Mouse (Mus musculus): ENCODE measurements around the gene Slit3. TPM values are rescaled to one million over a fixed set of nuclear protein-coding genes. Genes with fewer than 3 reads are reported as not detected.

The Slit3 gene
- polyA plus RNA-seq, 1 experiment from 2014 or later = 21.9 TPM

- no peaks in the 10 kb centered on the region for H3K36me3 ChIP-seq
- 90% methylated on average over 5 of the region's 5 CpGs for WGBS
- no peak overlapping the region for H3K27ac ChIP-seq
- H3K9me3 ChIP-seq (replicated peaks) = no peaks in the 10 kb centered on the region
- H3K4me1 ChIP-seq = no peaks in the 10 kb centered on the region
- no peaks in the 10 kb centered on the region for H3K27me3 ChIP-seq (ENCODE audit: low read depth, poor library complexity, severe bottlenecking)
- DNase-seq (ENCODE audit: low spot score) = no peak
- H3K4me3 ChIP-seq = no peak overlapping the region
Observed at GRCm38 (mm10) chr11:35723876-35724275, 602.9 kb downstream of the Slit3 start.

- Histone ChIP-seq H3K9me3 (replicated peaks) (no peaks in the 10 kb centered on the region), H3K36me3 (no peaks in the 10 kb centered on the region), H3K4me3 (no peak overlapping the region), H3K27ac (no peak overlapping the region), H3K4me1 (no peaks in the 10 kb centered on the region; the same call in 1 of the 2 replicates), H3K27me3 (ENCODE audit: low read depth, poor library complexity, severe bottlenecking) (no peaks in the 10 kb centered on the region)
- WGBS = 84% methylated on average over 8 of the region's 8 CpGs
- DNase-seq (ENCODE audit: low spot score) = no peak
Observed at GRCm38 (mm10) chr11:35726341-35726846, 605.4 kb downstream of the Slit3 start.

DNA sequence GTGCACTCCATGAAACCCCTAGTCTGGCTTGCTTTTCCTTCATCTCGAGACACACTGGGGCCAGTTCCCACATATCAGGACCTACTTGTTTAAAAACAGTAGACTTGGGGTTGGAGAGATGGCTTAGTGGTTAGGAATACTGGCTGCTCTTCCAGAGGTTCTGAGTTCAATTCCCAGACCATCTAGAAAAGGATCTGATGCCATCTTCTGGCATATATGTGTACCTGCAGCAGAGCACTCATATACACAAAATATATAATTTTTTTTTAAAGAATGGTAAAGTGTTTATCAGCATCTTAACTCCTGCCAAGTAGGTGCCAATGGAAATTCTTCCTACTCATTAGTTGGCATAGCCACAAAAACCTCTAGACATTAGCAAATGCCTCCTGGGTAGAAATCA, 607.2 kb downstream of the Slit3 start:
- H3K27ac ChIP-seq = no peak overlapping the region
- DNase-seq (ENCODE audit: low spot score) = no peak
- H3K4me1 ChIP-seq = no peaks in the 10 kb centered on the region; the same call in 1 of the 2 replicates
- no peak overlapping the region for H3K4me3 ChIP-seq
- no peaks in the 10 kb centered on the region for H3K36me3 ChIP-seq
- 88% methylated on average over 1 of the region's 1 CpGs for WGBS
- no peaks in the 10 kb centered on the region for H3K9me3 ChIP-seq (replicated peaks)
- H3K27me3 ChIP-seq (ENCODE audit: low read depth, poor library complexity, severe bottlenecking) = no peaks in the 10 kb centered on the region

GRCm38 (mm10) chr11:35729186-35729585, 608.2 kb downstream of the Slit3 start:
- no peak for DNase-seq (ENCODE audit: low spot score)
- H3K36me3 ChIP-seq = no peaks in the 10 kb centered on the region
- WGBS = 61% methylated on average over 5 of the region's 5 CpGs
- H3K27me3 ChIP-seq (ENCODE audit: low read depth, poor library complexity, severe bottlenecking) = no peaks in the 10 kb centered on the region
- no peak overlapping the region for H3K27ac ChIP-seq
- no peak overlapping the region for H3K4me3 ChIP-seq
- H3K4me1 ChIP-seq = no peaks in the 10 kb centered on the region; the same call in 1 of the 2 replicates
- H3K9me3 ChIP-seq (replicated peaks) = no peaks in the 10 kb centered on the region

DNA sequence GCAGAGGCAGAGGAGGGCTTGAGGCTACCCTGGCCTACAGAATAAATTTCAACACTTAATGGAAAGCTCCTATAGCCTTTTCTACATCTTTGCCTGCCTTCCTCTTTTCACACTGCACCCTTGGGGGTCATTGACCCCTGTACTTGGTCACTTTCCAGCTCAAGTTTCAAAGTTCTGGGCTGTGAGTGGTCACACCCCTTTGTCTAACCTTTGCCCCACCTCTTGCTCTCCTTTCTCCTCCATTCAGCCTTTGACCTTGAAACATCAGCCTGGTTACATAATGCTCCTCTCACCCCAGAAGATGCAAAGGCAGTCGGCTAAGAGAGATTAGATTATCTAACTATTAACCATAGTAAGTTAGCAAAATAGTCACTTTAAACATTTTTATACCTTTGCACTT, 611.3 kb downstream of the Slit3 start:
- Histone ChIP-seq H3K9me3 (replicated peaks) (no peaks in the 10 kb centered on the region), H3K4me3 (no peak overlapping the region), H3K27ac (no peak overlapping the region), H3K4me1 (no peaks in the 10 kb centered on the region; the same call in 1 of the 2 replicates), H3K36me3 (no peaks in the 10 kb centered on the region), H3K27me3 (ENCODE audit: low read depth, poor library complexity, severe bottlenecking) (no peaks in the 10 kb centered on the region)
- DNase-seq (ENCODE audit: low spot score) = no peak
- WGBS = 71% methylated on average over 1 of the region's 1 CpGs

- H3K27me3 ChIP-seq (ENCODE audit: low read depth, poor library complexity, severe bottlenecking) = no peaks in the 10 kb centered on the region
- no peaks in the 10 kb centered on the region for H3K4me1 ChIP-seq
- no peak for DNase-seq (ENCODE audit: low spot score)
- no peaks in the 10 kb centered on the region for H3K9me3 ChIP-seq (replicated peaks)
- no peak overlapping the region for H3K27ac ChIP-seq
- H3K4me3 ChIP-seq = no peak overlapping the region
- H3K36me3 ChIP-seq = no peaks in the 10 kb centered on the region
- WGBS = 62% methylated on average over 2 of the region's 2 CpGs
Observed at GRCm38 (mm10) chr11:35736817-35737216, 615.8 kb downstream of the Slit3 start.

GRCm38 (mm10) chr11:35737262-35737661, 616.2 kb downstream of the Slit3 start:
- H3K36me3 ChIP-seq = no peaks in the 10 kb centered on the region
- no peak for DNase-seq (ENCODE audit: low spot score)
- H3K9me3 ChIP-seq (replicated peaks) = no peaks in the 10 kb centered on the region
- 96% methylated on average over 2 of the region's 2 CpGs for WGBS
- H3K4me1 ChIP-seq = no peaks in the 10 kb centered on the region
- no peak overlapping the region for H3K27ac ChIP-seq
- no peaks in the 10 kb centered on the region for H3K27me3 ChIP-seq (ENCODE audit: low read depth, poor library complexity, severe bottlenecking)
- H3K4me3 ChIP-seq = no peak overlapping the region

GRCm38 (mm10) chr11:35738102-35738501, 617.1 kb downstream of the Slit3 start:
- WGBS = 68% methylated on average over 3 of the region's 3 CpGs
- Histone ChIP-seq H3K4me3 (no peak overlapping the region), H3K36me3 (no peaks in the 10 kb centered on the region), H3K4me1 (no peaks in the 10 kb centered on the region), H3K9me3 (replicated peaks) (no peaks in the 10 kb centered on the region), H3K27me3 (ENCODE audit: low read depth, poor library complexity, severe bottlenecking) (no peaks in the 10 kb centered on the region), H3K27ac (no peak overlapping the region)
- DNase-seq (ENCODE audit: low spot score) = no peak

DNA sequence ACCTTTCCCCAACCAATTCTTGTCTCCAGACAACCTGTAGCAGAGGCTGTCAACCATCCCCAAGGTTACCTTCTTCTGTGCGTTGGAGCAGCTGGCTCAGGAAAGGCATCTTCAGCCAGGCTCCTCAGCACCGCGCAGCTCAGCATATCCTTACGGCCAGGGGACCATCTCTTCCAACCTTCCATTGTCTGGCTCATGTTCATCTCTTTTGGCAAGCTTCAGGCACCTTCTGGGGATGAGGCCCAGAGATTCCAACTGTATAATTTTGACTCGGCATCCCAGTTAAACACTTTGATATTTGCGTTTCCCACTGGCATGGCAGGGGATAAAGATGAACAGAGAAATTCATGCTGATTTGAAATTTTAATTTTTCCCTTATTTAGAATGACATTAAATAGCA, 622.6 kb downstream of the Slit3 start:
- no peak overlapping the region for H3K27ac ChIP-seq
- H3K9me3 ChIP-seq (replicated peaks) = no peaks in the 10 kb centered on the region
- DNase-seq (ENCODE audit: low spot score) = no peak
- no peaks in the 10 kb centered on the region for H3K36me3 ChIP-seq
- 95% methylated on average over 6 of the region's 6 CpGs for WGBS
- H3K4me3 ChIP-seq = no peak overlapping the region
- no peaks in the 10 kb centered on the region for H3K27me3 ChIP-seq (ENCODE audit: low read depth, poor library complexity, severe bottlenecking)
- H3K4me1 ChIP-seq = no peaks in the 10 kb centered on the region

DNA sequence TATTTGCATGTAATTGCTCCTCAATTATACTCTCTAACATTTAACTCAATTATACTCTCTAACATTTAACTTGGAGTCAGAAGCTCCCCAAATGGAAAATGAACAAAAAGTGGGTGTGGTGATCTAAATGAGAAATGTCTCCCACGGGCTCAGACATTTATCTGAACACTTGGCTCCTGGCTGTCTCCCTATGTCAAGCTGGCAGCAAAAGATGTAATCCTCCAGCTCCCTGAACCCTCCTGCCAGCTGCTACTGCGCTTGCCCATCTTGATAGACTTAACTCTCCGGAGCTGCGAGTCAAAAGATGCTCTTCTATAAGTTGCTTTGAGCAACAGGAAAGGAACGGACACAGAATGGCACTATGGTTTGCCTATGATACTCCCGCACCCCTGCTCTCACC, 623.5 kb downstream of the Slit3 start:
- no peak for DNase-seq (ENCODE audit: low spot score)
- 94% methylated on average over 6 of the region's 6 CpGs for WGBS
- Histone ChIP-seq H3K9me3 (replicated peaks) (no peaks in the 10 kb centered on the region), H3K27ac (no peak overlapping the region), H3K4me3 (no peak overlapping the region), H3K27me3 (ENCODE audit: low read depth, poor library complexity, severe bottlenecking) (no peaks in the 10 kb centered on the region), H3K4me1 (no peaks in the 10 kb centered on the region), H3K36me3 (no peaks in the 10 kb centered on the region)

- no peaks in the 10 kb centered on the region for H3K27me3 ChIP-seq (ENCODE audit: low read depth, poor library complexity, severe bottlenecking)
- no peaks in the 10 kb centered on the region for H3K9me3 ChIP-seq (replicated peaks)
- H3K4me3 ChIP-seq = no peak overlapping the region
- 71% methylated on average over 8 of the region's 8 CpGs for WGBS
- no peaks in the 10 kb centered on the region for H3K36me3 ChIP-seq
- no peak for DNase-seq (ENCODE audit: low spot score)
- H3K4me1 ChIP-seq = no peaks in the 10 kb centered on the region
- H3K27ac ChIP-seq = no peak overlapping the region
Observed at GRCm38 (mm10) chr11:35750578-35750977, 629.6 kb downstream of the Slit3 start.

DNA sequence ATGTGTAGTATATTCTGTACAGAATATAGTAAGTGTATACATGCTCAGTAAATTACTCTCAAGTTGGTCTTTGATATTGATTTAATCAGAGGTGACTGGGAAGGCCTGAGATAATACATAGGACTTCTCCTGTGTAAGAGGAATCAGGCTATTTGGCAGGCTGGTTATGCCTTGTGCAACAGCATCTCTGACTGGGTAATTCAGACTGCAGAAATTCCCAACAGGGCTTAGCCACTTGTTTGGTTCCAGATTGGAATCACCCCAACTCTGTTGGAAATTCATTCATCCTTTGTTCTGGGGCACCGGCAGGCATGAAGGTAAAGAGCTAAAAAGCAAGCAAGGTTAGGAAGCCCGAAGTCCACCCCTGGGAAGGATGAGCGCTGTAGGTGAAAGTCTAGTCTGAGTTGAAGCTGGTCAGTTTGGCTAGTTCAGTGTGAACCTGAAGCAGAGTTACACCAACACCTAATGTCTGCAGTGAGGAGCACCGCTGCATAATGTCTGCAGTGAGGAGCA, 633.9 kb downstream of the Slit3 start:
- Histone ChIP-seq H3K4me1 (no peaks in the 10 kb centered on the region), H3K27ac (no peak overlapping the region), H3K27me3 (ENCODE audit: low read depth, poor library complexity, severe bottlenecking) (no peaks in the 10 kb centered on the region), H3K36me3 (no peaks in the 10 kb centered on the region), H3K4me3 (no peak overlapping the region), H3K9me3 (replicated peaks) (no peaks in the 10 kb centered on the region)
- 94% methylated on average over 4 of the region's 4 CpGs for WGBS
- DNase-seq (ENCODE audit: low spot score) = no peak

GRCm38 (mm10) chr11:35755546-35755945, 634.5 kb downstream of the Slit3 start:
- H3K36me3 ChIP-seq = no peaks in the 10 kb centered on the region

More at GRCm38 (mm10) chr11:35755546-35755945, 634.5 kb downstream of the Slit3 start:
- WGBS = 82% methylated on average over 6 of the region's 6 CpGs
- Histone ChIP-seq H3K27ac (no peak overlapping the region), H3K27me3 (ENCODE audit: low read depth, poor library complexity, severe bottlenecking) (no peaks in the 10 kb centered on the region), H3K4me3 (no peak overlapping the region), H3K9me3 (replicated peaks) (no peaks in the 10 kb centered on the region), H3K4me1 (no peaks in the 10 kb centered on the region)
- DNase-seq (ENCODE audit: low spot score) = no peak
